Mouse (Mus musculus): ENCODE results near the gene Smdt1. TPM values are rescaled to one million over a fixed set of nuclear protein-coding genes. Genes with fewer than 3 reads are reported as not detected.
"Not testable (repeated sequence)": the region's sequence is repeated elsewhere in the genome, so short reads cannot be mapped to it uniquely, and the experiment has no call there.

Smdt1 gene
- polyA plus RNA-seq, 1 experiment = 230 TPM

DNA sequence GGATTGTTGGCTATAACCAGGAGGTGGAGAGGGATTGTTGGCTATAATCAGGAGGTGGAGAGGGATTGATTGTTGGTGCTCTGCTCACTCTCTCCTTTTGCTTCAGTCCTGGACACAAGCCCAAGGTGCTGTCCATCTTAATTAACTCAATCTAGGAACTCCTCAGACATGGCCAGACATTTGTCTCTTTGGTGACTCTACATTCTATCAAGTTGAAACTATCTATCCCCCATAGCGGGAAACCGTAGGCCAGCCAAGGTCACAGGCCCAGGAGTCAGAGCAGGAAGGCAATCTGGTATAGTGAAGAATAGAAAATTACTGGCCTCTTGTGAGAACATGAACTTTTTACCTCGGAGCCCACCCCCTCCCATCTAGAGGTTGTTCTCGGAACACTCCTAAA is 23.5 kb downstream of the Smdt1 start:
- no peak overlapping the region for H3K4me3 ChIP-seq (ENCODE audit: control insufficient read depth, insufficient read depth, low read length)
- H3K27ac ChIP-seq (ENCODE audit: control insufficient read depth, insufficient read depth, low read length) = no peak overlapping the region
- TF ChIP-seq CTCF (IDR thresholded peaks at IDR 0.05; ENCODE audit: borderline replicate concordance, control insufficient read depth, extremely low read depth, insufficient read depth, low read length, poor library complexity) (no peak), POLR2A (IDR thresholded peaks at IDR 0.05; ENCODE audit: control insufficient read depth, extremely low read depth, insufficient read depth, low read length, poor library complexity) (no peak)
- H3K27me3 ChIP-seq (ENCODE audit: control insufficient read depth, insufficient read depth, low read length) = no peaks in the 10 kb centered on the region
- 93% methylated on average over 4 of the region's 4 CpGs for WGBS
- no peaks in the 10 kb centered on the region for H3K36me3 ChIP-seq (ENCODE audit: control insufficient read depth, insufficient read depth, low read length)
- no peak for DNase-seq
- H3K4me1 ChIP-seq (replicated peaks; ENCODE audit: control insufficient read depth, insufficient read depth, low read length) = peaks cover 8% of the 10 kb centered on the region

DNA sequence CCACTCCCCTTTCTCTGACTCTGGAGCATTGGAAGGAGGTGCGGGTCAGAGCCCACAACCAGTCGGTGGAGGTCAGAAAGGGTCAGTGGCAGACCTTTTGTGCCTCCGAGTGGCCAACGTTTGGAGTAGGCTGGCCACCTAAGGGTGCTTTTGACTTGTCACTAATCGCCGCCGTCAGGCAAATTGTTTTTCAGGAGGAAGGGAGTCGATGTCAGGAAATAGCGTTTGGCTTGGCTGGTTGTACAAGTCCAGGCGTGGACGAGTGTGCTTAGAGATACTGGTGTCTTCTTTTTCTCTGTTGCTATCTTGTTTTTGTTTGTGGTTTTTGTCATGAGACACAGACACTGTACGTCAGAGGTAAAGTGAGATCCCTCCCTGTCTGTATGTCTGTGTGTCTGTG is 25.0 kb downstream of the Smdt1 start:
- 53% methylated on average over 9 of the region's 12 CpGs for WGBS
- not testable (repeated sequence) for H3K27me3 ChIP-seq (ENCODE audit: control insufficient read depth, insufficient read depth, low read length); DNase-seq; H3K27ac ChIP-seq (ENCODE audit: control insufficient read depth, insufficient read depth, low read length); H3K36me3 ChIP-seq (ENCODE audit: control insufficient read depth, insufficient read depth, low read length); H3K4me1 ChIP-seq (replicated peaks; ENCODE audit: control insufficient read depth, insufficient read depth, low read length); H3K4me3 ChIP-seq (ENCODE audit: control insufficient read depth, insufficient read depth, low read length)

DNA sequence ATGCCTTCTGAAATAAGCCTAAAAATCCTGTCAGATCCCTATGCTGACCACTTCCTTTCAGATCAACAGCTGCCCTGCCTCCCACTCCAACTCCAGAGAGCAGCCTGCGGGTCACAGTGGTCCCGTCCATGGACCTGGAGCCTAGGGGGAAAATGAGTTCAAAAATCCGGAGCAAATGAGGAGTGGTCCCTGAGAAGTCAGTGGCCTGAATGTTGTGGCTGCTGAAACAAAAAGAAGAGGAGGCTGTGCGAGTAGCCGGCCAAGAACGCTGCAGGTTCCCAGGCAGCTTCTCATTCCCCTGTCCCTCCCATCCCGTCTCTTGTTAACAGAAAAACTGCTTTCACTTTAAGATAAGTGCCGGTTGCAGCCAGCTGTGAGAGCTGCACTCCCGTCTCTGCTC is 25.8 kb downstream of the Smdt1 start:
- DNase-seq; H3K36me3 ChIP-seq (ENCODE audit: control insufficient read depth, insufficient read depth, low read length); H3K4me1 ChIP-seq (replicated peaks; ENCODE audit: control insufficient read depth, insufficient read depth, low read length); H3K27me3 ChIP-seq (ENCODE audit: control insufficient read depth, insufficient read depth, low read length): not testable (repeated sequence)
- 4% methylated on average over 6 of the region's 9 CpGs for WGBS
- H3K27ac ChIP-seq (ENCODE audit: control insufficient read depth, insufficient read depth, low read length) = peak overlapping the region; percentile 86
- H3K4me3 ChIP-seq (ENCODE audit: control insufficient read depth, insufficient read depth, low read length) = peak overlapping the region; percentile 45

DNA sequence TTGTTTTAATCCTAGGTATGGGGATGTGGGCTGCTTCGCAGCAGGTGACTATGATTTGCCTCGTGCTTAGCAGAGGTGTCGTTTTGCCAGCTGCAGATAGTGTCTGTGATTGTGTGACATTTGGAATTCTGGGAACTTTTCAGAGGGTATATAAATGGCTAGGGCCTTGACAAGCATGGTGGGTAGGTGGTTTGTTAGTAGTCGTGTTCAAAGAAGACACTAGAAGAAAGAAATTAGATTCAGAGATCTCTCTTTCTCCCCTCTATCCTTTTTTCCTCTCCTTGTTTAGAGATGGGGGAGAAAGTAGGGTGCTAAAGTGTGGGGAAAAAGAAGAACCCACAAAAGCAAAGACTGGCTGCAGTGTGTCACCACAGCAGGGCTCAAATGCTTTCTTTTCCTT is 29.4 kb downstream of the Smdt1 start:
- no peak overlapping the region for H3K4me3 ChIP-seq (ENCODE audit: control insufficient read depth, insufficient read depth, low read length)
- WGBS = 96% methylated on average over 4 of the region's 4 CpGs
- DNase-seq = no peak
- H3K4me1 ChIP-seq (replicated peaks; ENCODE audit: control insufficient read depth, insufficient read depth, low read length) = no peaks in the 10 kb centered on the region
- H3K36me3 ChIP-seq (ENCODE audit: control insufficient read depth, insufficient read depth, low read length) = no peaks in the 10 kb centered on the region
- no peak overlapping the region for H3K27ac ChIP-seq (ENCODE audit: control insufficient read depth, insufficient read depth, low read length)
- H3K27me3 ChIP-seq (ENCODE audit: control insufficient read depth, insufficient read depth, low read length) = no peaks in the 10 kb centered on the region
- TF ChIP-seq CTCF (IDR thresholded peaks at IDR 0.05; ENCODE audit: borderline replicate concordance, control insufficient read depth, extremely low read depth, insufficient read depth, low read length, poor library complexity) = no peak
- TF ChIP-seq POLR2A (IDR thresholded peaks at IDR 0.05; ENCODE audit: control insufficient read depth, extremely low read depth, insufficient read depth, low read length, poor library complexity) = no peak

DNA sequence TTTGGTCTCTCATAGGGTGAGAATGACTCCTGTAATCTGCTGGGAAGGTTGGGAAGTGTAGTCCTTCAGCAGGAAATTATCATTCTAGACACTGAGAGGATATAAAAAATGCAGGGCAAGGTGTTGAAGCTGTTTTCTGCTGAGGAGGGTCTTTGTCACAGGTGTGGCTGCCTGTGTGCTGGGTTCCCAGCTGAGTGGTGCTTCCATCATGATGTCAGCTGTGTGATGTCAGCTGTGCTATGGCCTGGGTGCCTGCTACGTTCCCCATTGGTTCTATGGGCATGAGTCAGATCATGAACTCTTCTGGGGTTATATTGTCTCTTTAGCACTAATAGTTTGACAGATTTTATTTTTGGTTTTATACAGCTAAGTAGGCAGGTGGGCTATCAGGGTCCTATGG is 30.1 kb downstream of the Smdt1 start:
- no peak overlapping the region for H3K27ac ChIP-seq (ENCODE audit: control insufficient read depth, insufficient read depth, low read length)
- TF ChIP-seq CTCF (IDR thresholded peaks at IDR 0.05; ENCODE audit: borderline replicate concordance, control insufficient read depth, extremely low read depth, insufficient read depth, low read length, poor library complexity) (no peak), POLR2A (IDR thresholded peaks at IDR 0.05; ENCODE audit: control insufficient read depth, extremely low read depth, insufficient read depth, low read length, poor library complexity) (no peak)
- no peak for DNase-seq
- WGBS = 100% methylated on average over 1 of the region's 1 CpGs
- no peaks in the 10 kb centered on the region for H3K27me3 ChIP-seq (ENCODE audit: control insufficient read depth, insufficient read depth, low read length)
- H3K4me3 ChIP-seq (ENCODE audit: control insufficient read depth, insufficient read depth, low read length) = no peak overlapping the region
- H3K36me3 ChIP-seq (ENCODE audit: control insufficient read depth, insufficient read depth, low read length) = no peaks in the 10 kb centered on the region
- H3K4me1 ChIP-seq (replicated peaks; ENCODE audit: control insufficient read depth, insufficient read depth, low read length) = no peaks in the 10 kb centered on the region

DNA sequence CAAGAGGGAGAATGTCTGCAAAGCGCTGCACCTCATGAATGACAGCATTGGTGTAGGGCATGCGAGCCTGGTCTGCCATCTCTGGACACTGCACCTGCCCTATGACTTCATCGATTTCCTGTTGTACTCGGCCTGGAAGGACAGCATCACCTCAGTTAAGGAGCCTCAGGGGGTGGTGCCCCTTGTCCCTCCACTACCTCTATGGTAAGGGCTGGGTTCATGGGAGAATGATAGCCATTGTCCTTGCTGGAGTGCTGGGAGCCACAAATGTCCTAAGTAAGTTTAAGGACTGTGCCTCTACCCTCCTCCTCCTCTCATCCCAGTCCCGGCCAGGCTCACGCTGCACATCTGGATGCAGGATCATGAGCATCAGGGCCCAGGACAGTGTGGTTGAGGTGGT is 33.7 kb downstream of the Smdt1 start:
- 94% methylated on average over 6 of the region's 6 CpGs for WGBS
- Histone ChIP-seq H3K4me1 (replicated peaks; ENCODE audit: control insufficient read depth, insufficient read depth, low read length) (no peaks in the 10 kb centered on the region), H3K36me3 (ENCODE audit: control insufficient read depth, insufficient read depth, low read length) (no peaks in the 10 kb centered on the region), H3K27ac (ENCODE audit: control insufficient read depth, insufficient read depth, low read length) (no peak overlapping the region), H3K27me3 (ENCODE audit: control insufficient read depth, insufficient read depth, low read length) (no peaks in the 10 kb centered on the region), H3K4me3 (ENCODE audit: control insufficient read depth, insufficient read depth, low read length) (no peak overlapping the region)
- DNase-seq = no peak
- TF ChIP-seq POLR2A (IDR thresholded peaks at IDR 0.05; ENCODE audit: control insufficient read depth, extremely low read depth, insufficient read depth, low read length, poor library complexity) (no peak), CTCF (IDR thresholded peaks at IDR 0.05; ENCODE audit: borderline replicate concordance, control insufficient read depth, extremely low read depth, insufficient read depth, low read length, poor library complexity) (no peak)

DNA sequence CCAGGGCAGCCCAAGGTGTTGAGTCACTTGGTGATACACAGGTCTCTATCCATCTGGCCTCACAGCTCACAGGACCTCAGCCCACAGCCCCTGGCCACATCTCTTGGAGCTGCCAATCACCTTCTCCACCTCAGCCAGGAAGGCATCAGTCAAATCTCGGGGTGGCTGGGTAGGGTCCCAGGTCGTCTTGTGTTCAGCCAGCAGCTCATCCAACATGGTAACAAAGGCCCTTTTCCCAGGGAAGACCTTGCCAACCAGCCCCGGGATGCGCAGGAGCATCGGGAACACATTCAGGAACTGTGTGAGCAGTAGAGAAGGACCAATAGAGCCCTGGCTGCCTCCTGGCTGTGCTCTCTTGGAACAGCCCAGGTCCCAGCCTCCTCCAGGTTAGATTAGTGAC is 34.2 kb downstream of the Smdt1 start:
- Histone ChIP-seq H3K27ac (ENCODE audit: control insufficient read depth, insufficient read depth, low read length) (no peak overlapping the region), H3K36me3 (ENCODE audit: control insufficient read depth, insufficient read depth, low read length) (no peaks in the 10 kb centered on the region), H3K4me1 (replicated peaks; ENCODE audit: control insufficient read depth, insufficient read depth, low read length) (no peaks in the 10 kb centered on the region), H3K4me3 (ENCODE audit: control insufficient read depth, insufficient read depth, low read length) (no peak overlapping the region), H3K27me3 (ENCODE audit: control insufficient read depth, insufficient read depth, low read length) (no peaks in the 10 kb centered on the region)
- TF ChIP-seq POLR2A (IDR thresholded peaks at IDR 0.05; ENCODE audit: control insufficient read depth, extremely low read depth, insufficient read depth, low read length, poor library complexity) (no peak), CTCF (IDR thresholded peaks at IDR 0.05; ENCODE audit: borderline replicate concordance, control insufficient read depth, extremely low read depth, insufficient read depth, low read length, poor library complexity) (no peak)
- 97% methylated on average over 5 of the region's 5 CpGs for WGBS
- DNase-seq = no peak

All from thymus, adult 2 months (tissue).